Mouse (Mus musculus): ENCODE measurements at regions not wholly inside any gene's neighbourhood (a gene's known extent, or its start where the extent isn't known, plus 50 kb on each side); places are given as distances from the start of the nearest gene placed in this dataset.
A peak's percentile ranks its signal among the peaks of the same experiment; 100 is the strongest.

DNA sequence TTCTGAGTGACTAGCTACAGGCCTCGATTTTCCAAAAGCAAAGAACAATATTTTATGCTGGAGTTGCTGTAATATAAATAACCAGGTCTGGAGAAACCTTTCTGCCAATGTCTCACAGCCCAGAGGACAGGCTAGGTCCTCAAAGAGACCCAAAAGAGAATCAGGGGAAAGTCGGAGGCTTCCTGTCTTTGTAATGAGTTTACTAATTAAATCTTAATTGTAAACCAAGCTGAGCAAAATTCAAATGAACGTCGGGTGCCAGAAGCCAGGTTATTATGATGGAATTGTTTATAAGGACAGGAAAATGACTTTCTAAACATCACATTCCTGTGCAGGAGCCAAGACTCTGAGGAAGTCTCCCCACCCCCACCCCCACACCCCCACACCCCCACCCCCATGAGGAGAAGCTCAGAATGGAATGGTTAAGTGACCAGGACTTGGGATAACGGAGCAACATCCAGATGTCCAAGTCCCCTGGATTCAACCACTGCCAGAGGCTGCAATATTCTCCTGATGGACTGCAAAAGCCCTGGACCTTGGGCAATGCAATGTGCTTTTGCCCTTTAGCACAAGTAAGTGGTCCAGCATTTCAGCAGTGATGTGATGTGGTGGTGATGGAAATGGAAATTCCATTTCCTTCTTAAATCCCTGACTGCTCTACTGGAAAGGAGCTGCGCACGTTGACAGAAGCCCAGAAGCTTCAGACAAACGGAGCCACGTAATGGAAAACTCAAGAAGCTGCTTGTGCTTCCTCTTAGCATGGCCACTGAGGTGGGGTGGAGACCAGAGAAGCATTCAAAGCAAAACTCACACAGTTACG lies 333.1 kb upstream of the 4930412O13Rik start:
- H3K9me3 ChIP-seq, result no peaks in the 10 kb centered on the region
- no peaks in the 10 kb centered on the region for H3K4me1 ChIP-seq
- 70% methylated on average over 10 of the region's 10 CpGs for WGBS
- no peak for ATAC-seq (ENCODE audit: extremely low read depth, insufficient number of reproducible peaks, low FRiP score, low TSS enrichment)
- H3K9ac ChIP-seq, result no peak overlapping the region
- no peak overlapping the region for H3K27ac ChIP-seq (replicated peaks)
- no peak overlapping the region for H3K4me2 ChIP-seq
- H3K27me3 ChIP-seq (replicated peaks), result no peaks in the 10 kb centered on the region
- H3K36me3 ChIP-seq, result no peaks in the 10 kb centered on the region
- H3K4me3 ChIP-seq, result no peak overlapping the region

DNA sequence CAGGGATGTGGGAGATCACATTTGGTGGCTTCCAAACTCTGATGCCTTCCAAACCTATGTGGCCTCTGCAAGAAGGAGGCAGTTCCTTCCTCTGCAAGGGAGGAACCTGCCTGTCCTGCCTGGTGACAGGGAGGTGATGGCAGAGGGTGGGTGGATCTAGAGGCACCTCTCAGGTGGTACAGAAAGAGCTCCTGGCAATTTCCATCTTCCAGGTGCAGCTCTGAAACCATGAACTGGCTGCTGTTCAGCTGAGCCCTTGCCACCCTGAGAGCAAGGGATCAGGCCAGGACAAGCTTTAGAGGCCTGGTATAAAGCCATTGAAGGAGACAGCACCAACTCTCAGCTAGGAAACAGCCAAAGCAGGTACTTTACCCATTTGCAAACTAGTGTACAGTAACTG lies 327.7 kb upstream of the 4930412O13Rik start:
- no peaks in the 10 kb centered on the region for H3K4me1 ChIP-seq
- no peak overlapping the region for H3K4me3 ChIP-seq
- H3K9ac ChIP-seq, result no peak overlapping the region
- ATAC-seq (ENCODE audit: extremely low read depth, insufficient number of reproducible peaks, low FRiP score, low TSS enrichment), result no peak
- no peaks in the 10 kb centered on the region for H3K27me3 ChIP-seq (replicated peaks)
- H3K4me2 ChIP-seq, result no peak overlapping the region
- H3K27ac ChIP-seq (replicated peaks), result no peak overlapping the region
- no peaks in the 10 kb centered on the region for H3K36me3 ChIP-seq
- no peaks in the 10 kb centered on the region for H3K9me3 ChIP-seq

DNA sequence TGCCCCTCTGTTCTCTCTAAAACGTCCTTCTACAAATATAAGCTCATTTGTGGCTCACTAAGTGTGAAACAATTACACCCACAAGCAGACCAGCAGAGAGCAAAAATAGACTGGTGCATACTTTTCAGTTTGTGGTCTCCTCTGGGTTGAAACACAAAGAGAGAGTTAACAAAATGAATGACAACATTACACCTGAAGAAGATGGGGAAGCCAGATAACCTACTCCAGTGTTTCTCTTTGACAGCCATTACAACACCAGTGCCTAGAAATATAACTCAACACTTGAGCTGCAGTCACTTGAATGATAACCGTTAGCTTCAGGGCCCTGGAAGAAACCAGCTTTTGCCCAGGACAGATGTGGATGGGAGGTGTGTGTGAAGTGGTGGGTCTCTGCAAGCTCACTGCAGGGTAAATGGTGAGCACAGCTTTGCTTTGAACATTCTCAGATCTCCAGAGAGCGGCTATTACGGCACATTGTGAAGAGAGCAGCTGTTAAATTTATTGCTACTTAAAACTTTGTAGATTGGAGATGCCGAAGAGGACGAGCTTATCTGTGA lies 316.5 kb upstream of the 4930412O13Rik start:
- Histone ChIP-seq H3K4me3 (no peak overlapping the region), H3K36me3 (no peaks in the 10 kb centered on the region), H3K27me3 (replicated peaks) (no peaks in the 10 kb centered on the region), H3K4me1 (no peaks in the 10 kb centered on the region), H3K27ac (replicated peaks) (no peak overlapping the region), H3K9ac (no peak overlapping the region), H3K9me3 (no peaks in the 10 kb centered on the region), H3K4me2 (no peak overlapping the region)
- ATAC-seq (ENCODE audit: extremely low read depth, insufficient number of reproducible peaks, low FRiP score, low TSS enrichment), result no peak
- WGBS, result 31% methylated on average over 6 of the region's 6 CpGs

DNA sequence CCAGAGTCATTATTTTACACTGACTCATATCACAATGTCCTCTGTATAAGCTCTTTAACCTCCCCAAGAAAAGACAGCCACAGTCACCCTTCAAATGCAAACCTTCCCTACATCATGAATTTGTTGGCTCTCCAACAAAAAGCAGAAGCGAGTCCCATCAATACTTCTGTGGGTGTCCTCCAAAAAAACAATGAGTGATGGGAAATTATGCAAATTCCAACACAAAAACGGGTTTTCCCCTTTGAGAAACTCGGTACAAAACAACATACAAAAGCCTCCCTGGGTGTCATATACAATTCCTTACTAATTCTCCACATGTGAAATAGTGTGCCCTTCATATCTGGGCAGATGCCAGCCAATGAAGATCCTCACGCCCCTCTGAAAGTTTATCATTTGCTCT lies 311.8 kb upstream of the 4930412O13Rik start:
- no peak for ATAC-seq (ENCODE audit: extremely low read depth, insufficient number of reproducible peaks, low FRiP score, low TSS enrichment)
- no peaks in the 10 kb centered on the region for H3K4me1 ChIP-seq
- no peaks in the 10 kb centered on the region for H3K27me3 ChIP-seq (replicated peaks)
- H3K9me3 ChIP-seq, result no peaks in the 10 kb centered on the region
- H3K9ac ChIP-seq, result no peak overlapping the region
- whole genome bisulfite sequencing, result 74% methylated on average over 4 of the region's 4 CpGs
- no peak overlapping the region for H3K4me3 ChIP-seq
- H3K27ac ChIP-seq (replicated peaks), result no peak overlapping the region
- H3K36me3 ChIP-seq, result no peaks in the 10 kb centered on the region
- no peak overlapping the region for H3K4me2 ChIP-seq

DNA sequence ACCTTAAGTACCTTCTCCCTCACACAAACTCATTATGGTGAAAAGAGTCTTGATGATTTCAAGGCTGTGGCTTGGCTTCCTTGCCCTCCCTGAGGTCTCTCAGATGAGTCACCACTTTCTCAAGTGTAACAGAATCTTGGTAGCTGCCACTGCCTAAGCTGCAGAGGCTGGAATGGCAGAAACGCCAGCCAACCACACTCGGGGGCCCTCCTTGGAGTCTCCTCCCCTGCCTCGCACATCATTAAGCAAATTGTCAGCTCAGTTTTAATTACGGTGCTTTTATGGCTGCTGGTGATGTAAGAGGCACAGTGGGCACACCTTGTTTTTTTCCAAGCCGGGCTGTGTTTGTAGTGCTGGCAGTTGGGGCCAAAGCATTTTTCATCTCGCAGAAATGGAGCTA lies 306.9 kb upstream of the 4930412O13Rik start:
- no peak overlapping the region for H3K4me3 ChIP-seq
- 66% methylated on average over 6 of the region's 6 CpGs for WGBS
- no peaks in the 10 kb centered on the region for H3K4me1 ChIP-seq
- no peak for ATAC-seq (ENCODE audit: extremely low read depth, insufficient number of reproducible peaks, low FRiP score, low TSS enrichment)
- no peak overlapping the region for H3K9ac ChIP-seq
- H3K4me2 ChIP-seq, result no peak overlapping the region
- H3K9me3 ChIP-seq, result no peaks in the 10 kb centered on the region
- no peaks in the 10 kb centered on the region for H3K36me3 ChIP-seq
- no peaks in the 10 kb centered on the region for H3K27me3 ChIP-seq (replicated peaks)
- H3K27ac ChIP-seq (replicated peaks), result no peak overlapping the region

DNA sequence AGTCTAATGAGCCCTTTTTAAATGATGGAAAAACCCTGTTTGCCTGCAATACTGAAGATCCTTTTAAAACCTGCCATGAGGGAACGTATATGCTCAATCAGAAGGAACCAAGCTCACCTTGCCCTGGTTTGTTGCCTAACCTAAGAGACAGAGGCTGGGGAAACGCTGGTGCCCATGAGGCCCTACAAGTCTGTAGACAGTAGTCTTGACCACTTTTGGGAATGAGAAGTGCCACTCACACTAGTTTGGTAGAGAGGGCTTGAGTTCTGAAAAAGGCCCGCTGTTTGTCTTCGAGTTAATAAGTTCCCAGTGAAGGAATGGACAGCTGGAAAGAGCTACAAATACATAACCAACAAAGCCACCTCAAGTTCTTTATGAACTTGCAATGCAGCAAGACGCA lies 306.4 kb upstream of the 4930412O13Rik start:
- Histone ChIP-seq H3K4me3 (no peak overlapping the region), H3K27me3 (replicated peaks) (no peaks in the 10 kb centered on the region), H3K9me3 (no peaks in the 10 kb centered on the region), H3K4me1 (no peaks in the 10 kb centered on the region), H3K9ac (no peak overlapping the region), H3K27ac (replicated peaks) (no peak overlapping the region), H3K4me2 (no peak overlapping the region), H3K36me3 (no peaks in the 10 kb centered on the region)
- no peak for ATAC-seq (ENCODE audit: extremely low read depth, insufficient number of reproducible peaks, low FRiP score, low TSS enrichment)
- WGBS, result 86% methylated on average over 5 of the region's 5 CpGs

DNA sequence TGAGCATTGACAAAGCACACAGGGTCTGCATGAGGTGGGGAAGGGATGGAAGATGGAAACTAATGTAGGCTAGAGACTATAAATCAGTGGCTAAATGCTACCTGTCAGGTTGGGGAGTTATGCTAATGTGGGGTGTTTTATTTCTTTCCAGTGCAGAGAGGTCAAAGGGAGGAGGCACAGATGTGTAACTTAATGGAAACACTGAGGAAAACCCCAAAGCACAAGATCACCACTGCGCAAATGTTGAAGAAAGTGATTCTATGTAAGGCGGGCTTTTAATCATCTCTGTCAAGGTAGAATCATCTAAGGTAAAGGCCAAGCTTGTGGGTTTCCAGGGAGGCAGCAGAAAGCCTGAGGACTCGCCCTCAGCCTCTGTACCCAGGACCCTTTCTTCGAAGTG lies 303.2 kb upstream of the 4930412O13Rik start:
- no peaks in the 10 kb centered on the region for H3K27me3 ChIP-seq (replicated peaks)
- H3K4me1 ChIP-seq, result no peaks in the 10 kb centered on the region
- H3K4me3 ChIP-seq, result no peak overlapping the region
- H3K9ac ChIP-seq, result no peak overlapping the region
- no peaks in the 10 kb centered on the region for H3K9me3 ChIP-seq
- H3K36me3 ChIP-seq, result no peaks in the 10 kb centered on the region
- H3K27ac ChIP-seq (replicated peaks), result no peak overlapping the region
- no peak overlapping the region for H3K4me2 ChIP-seq
- 82% methylated on average over 4 of the region's 4 CpGs for WGBS
- no peak for ATAC-seq (ENCODE audit: extremely low read depth, insufficient number of reproducible peaks, low FRiP score, low TSS enrichment)

DNA sequence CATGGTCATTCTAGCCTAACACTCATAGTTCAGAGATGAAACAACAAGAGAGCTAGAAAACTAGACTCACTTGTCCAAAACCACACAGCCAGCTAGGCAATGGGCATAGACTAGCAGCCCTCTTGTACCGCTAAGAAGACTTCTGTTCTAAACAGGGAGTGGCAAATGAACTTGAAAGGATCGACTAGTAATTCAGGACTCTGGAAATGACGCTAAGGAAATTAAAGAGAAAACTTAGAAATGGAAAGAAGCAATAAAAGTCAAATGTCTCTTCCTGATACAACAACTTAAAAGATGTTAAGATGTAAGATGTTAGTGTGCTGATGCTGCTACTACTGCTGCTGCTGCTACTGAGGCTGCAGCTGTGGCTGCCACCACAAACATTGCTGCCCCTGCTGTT lies 293.7 kb upstream of the 4930412O13Rik start:
- Histone ChIP-seq H3K9ac (no peak overlapping the region), H3K27me3 (replicated peaks) (no peaks in the 10 kb centered on the region), H3K27ac (replicated peaks) (no peak overlapping the region), H3K4me1 (no peaks in the 10 kb centered on the region), H3K36me3 (no peaks in the 10 kb centered on the region), H3K9me3 (no peaks in the 10 kb centered on the region), H3K4me3 (no peak overlapping the region), H3K4me2 (no peak overlapping the region)
- 89% methylated on average over 3 of the region's 3 CpGs for WGBS
- ATAC-seq (ENCODE audit: extremely low read depth, insufficient number of reproducible peaks, low FRiP score, low TSS enrichment), result no peak

DNA sequence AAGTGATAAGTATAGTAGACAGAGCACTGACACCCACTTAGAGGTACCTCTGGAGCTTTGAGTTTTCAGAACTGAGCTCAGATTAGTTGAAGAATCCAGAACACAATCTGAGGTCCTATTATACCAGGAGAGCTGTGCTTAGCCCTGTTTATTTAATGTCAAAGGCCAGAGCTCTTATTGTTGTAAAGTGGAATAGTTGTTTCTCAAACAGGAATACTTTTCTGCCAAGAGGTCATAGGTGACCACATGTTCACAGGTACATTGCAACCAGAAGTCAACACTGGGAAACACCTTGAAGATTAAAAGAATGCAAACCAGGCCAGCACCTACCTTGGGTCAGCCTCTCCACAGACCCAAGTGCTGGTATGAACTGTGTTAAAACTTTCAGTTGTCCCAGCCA lies 291.9 kb upstream of the 4930412O13Rik start:
- H3K9me3 ChIP-seq, result no peaks in the 10 kb centered on the region
- no peak overlapping the region for H3K27ac ChIP-seq (replicated peaks)
- no peaks in the 10 kb centered on the region for H3K36me3 ChIP-seq
- H3K4me2 ChIP-seq, result no peak overlapping the region
- no peak overlapping the region for H3K9ac ChIP-seq
- ATAC-seq (ENCODE audit: extremely low read depth, insufficient number of reproducible peaks, low FRiP score, low TSS enrichment), result no peak
- no peaks in the 10 kb centered on the region for H3K27me3 ChIP-seq (replicated peaks)
- no peak overlapping the region for H3K4me3 ChIP-seq
- 0 out of 2 replicates have a peak, but pooled peaks cover 3% of the 10 kb centered on the region for H3K4me1 ChIP-seq

DNA sequence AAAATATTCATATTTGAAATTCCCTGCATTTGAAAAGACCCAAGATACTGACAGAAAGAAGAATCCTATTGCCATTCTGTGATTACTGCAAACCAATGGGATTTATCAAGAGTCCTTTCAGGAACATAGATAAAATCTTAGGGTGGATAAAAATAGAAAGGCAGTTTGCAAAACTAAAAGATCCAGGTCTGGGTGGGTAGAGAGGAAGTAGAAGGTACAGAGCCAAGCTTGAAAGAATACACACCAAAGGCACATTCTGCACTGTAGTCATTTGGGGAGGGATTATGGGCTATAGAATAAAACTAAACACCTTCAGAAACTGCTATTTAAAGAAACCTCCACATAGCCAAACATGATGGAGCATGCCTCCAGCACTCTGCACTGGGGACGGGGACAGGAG lies 288.5 kb upstream of the 4930412O13Rik start:
- Histone ChIP-seq H3K4me2 (no peak overlapping the region), H3K36me3 (no peaks in the 10 kb centered on the region), H3K27me3 (replicated peaks) (no peaks in the 10 kb centered on the region), H3K27ac (replicated peaks) (no peak overlapping the region), H3K4me3 (no peak overlapping the region), H3K4me1 (0 out of 2 replicates have a peak, but pooled peaks cover 3% of the 10 kb centered on the region), H3K9me3 (no peaks in the 10 kb centered on the region), H3K9ac (no peak overlapping the region)
- no peak for ATAC-seq (ENCODE audit: extremely low read depth, insufficient number of reproducible peaks, low FRiP score, low TSS enrichment)
- 60% methylated on average over 1 of the region's 1 CpGs for WGBS

DNA sequence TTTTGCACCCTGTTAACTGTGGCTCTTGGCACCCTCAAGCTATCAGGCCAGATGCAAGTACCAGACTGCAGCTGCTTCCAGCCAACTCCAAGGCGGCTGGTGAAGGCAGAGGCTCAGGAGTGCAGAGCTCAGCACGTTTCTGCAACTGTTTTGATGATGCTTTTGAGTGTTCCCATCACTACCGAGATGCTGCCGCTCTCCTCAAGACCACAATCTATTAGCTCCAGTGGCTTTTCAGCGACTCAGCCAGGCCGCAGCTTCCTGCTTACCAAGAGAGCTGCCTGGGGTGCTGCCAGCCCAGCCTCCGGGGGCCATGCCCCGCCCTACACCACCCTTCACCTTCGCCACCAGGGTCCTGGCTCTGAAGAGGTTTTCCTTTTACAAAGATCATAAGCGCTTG lies 287.1 kb upstream of the 4930412O13Rik start:
- H3K27me3 ChIP-seq (replicated peaks), result no peaks in the 10 kb centered on the region
- ATAC-seq (ENCODE audit: extremely low read depth, insufficient number of reproducible peaks, low FRiP score, low TSS enrichment), result no peak
- H3K4me3 ChIP-seq, result no peak overlapping the region
- 19% methylated on average over 10 of the region's 10 CpGs for WGBS
- H3K4me2 ChIP-seq, result peak overlapping the region; percentile 32; the same call in 1 of the 2 replicates
- no peak overlapping the region for H3K9ac ChIP-seq
- no peak overlapping the region for H3K27ac ChIP-seq (replicated peaks)
- 0 out of 2 replicates have a peak, but pooled peaks cover 3% of the 10 kb centered on the region for H3K4me1 ChIP-seq
- H3K9me3 ChIP-seq, result no peaks in the 10 kb centered on the region
- H3K36me3 ChIP-seq, result no peaks in the 10 kb centered on the region

DNA sequence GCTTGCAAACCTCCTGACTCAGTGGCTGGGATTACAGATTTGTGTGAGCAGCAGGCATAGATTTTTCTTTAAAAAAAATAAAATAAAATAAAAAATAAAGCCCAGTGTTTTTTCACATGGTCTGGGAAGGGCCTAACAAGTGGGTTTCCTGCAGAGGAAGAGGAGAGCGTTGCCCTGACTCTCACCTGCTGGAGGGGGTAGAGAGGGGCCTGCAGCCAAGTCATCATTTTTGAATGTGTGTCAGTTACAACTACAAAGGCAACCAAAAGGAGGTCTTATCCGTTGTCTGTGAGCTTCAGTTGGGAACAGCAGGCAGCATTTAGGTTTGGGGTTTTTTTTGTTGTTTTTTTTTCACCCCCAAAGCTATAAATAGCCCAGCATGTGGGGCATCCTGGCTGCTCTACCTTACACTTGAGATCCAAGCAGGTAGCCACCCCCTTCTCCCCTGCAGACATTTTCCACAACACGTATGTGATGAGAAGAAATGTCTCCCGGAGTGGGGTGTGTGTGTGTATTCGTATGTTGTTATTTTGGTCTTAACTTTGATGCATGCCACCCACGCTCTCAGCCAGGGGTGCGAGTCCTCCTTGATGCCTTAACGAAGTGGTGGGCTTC lies 285.7 kb upstream of the 4930412O13Rik start:
- Histone ChIP-seq H3K27ac (replicated peaks) (no peak overlapping the region), H3K27me3 (replicated peaks) (no peaks in the 10 kb centered on the region), H3K36me3 (no peaks in the 10 kb centered on the region), H3K9me3 (no peaks in the 10 kb centered on the region), H3K9ac (no peak overlapping the region), H3K4me2 (no peak overlapping the region), H3K4me1 (0 out of 2 replicates have a peak, but pooled peaks cover 3% of the 10 kb centered on the region), H3K4me3 (no peak overlapping the region)
- WGBS, result 61% methylated on average over 8 of the region's 8 CpGs
- ATAC-seq (ENCODE audit: extremely low read depth, insufficient number of reproducible peaks, low FRiP score, low TSS enrichment), result no peak

Data from heart, embryonic 13.5 days (tissue).